Mouse (Mus musculus) stomach, embryonic 14.5 days (tissue): ENCODE results near the gene Foxg1. TPM values are rescaled to one million over a fixed set of nuclear protein-coding genes. Genes with fewer than 3 reads are reported as not detected.

Source experiments
- ATAC-seq: fragments of 200-750 bp; cut with Nextera tagmentation; 2 replicates; pipeline ENCODE4 v1.8.0; 2017; ENCODE audit warnings: low read depth, moderate TSS enrichment; ENCODE audit not compliant: insufficient number of reproducible peaks, insufficient read depth, low FRiP score
- H3K27ac ChIP-seq: fragments of 300-500 bp; sonication (generic); 2 replicates; pipeline ENCODE4 v1.5.1; 2014; ENCODE audit warnings: mild to moderate bottlenecking, low read length, moderate library complexity, mixed read lengths
- H3K27me3 ChIP-seq: fragments of 300-500 bp; sonication (generic); 2 replicates; pipeline ENCODE4 v1.6.1; 2014; ENCODE audit warnings: low read length, control low read depth, mixed read lengths; ENCODE audit not compliant: control insufficient read depth, insufficient read depth
- H3K36me3 ChIP-seq: fragments of 300-500 bp; sonication (generic); 2 replicates; pipeline ENCODE4 v1.6.1; 2014; ENCODE audit warnings: mild to moderate bottlenecking, control low read depth, low read length, moderate library complexity, mixed read lengths; ENCODE audit not compliant: control insufficient read depth, insufficient read depth
- H3K4me1 ChIP-seq: fragments of 300-500 bp; sonication (generic); 2 replicates; pipeline ENCODE4 v1.6.1; 2014; ENCODE audit warnings: low read length, control low read depth, mixed read lengths; ENCODE audit not compliant: control insufficient read depth, insufficient read depth
- H3K4me2 ChIP-seq: fragments of 300-500 bp; sonication (generic); replicated peaks from 2 replicates; pipeline ENCODE4 v1.6.1; 2014; ENCODE audit warnings: low read depth, low read length, control low read depth
- H3K4me3 ChIP-seq: fragments of 300-500 bp; sonication (generic); 2 replicates; pipeline ENCODE4 v1.5.1; 2014; ENCODE audit warnings: low read depth, low read length, control low read depth
- H3K9ac ChIP-seq: fragments of 300-500 bp; sonication (generic); replicated peaks from 2 replicates; pipeline ENCODE4 v1.6.1; 2014; ENCODE audit warnings: low read depth, mild to moderate bottlenecking, control low read depth, low read length, moderate library complexity, mixed read lengths
- H3K9me3 ChIP-seq: fragments of 300-500 bp; sonication (generic); 2 replicates; pipeline ENCODE4 v1.6.1; 2016; ENCODE audit warnings: low read depth, low read length, control low read depth; ENCODE audit not compliant: control insufficient read depth
- WGBS: fragments of 180-500 bp; shearing (Covaris S2); extraction: QIAGEN DNeasy Blood & Tissue Kit; methylation state at CpG from one replicate; pipeline ENCODE4 v1.1.7; 2014; 5-methylcytosine and 5-hydroxymethylcytosine counted together
- polyA plus RNA-seq: library from polyadenylated mRNA; unstranded; fragments of >200 nt; fragmentation: Nextera tagmentation; extraction: Ambion mirVana; gene quantifications from 2 replicates; pipeline ENCODE4 v1.2.1, GENCODE M21; 2014

Gene Foxg1
- polyA plus RNA-seq, 1 experiment from 2014 or later: not detected

DNA sequence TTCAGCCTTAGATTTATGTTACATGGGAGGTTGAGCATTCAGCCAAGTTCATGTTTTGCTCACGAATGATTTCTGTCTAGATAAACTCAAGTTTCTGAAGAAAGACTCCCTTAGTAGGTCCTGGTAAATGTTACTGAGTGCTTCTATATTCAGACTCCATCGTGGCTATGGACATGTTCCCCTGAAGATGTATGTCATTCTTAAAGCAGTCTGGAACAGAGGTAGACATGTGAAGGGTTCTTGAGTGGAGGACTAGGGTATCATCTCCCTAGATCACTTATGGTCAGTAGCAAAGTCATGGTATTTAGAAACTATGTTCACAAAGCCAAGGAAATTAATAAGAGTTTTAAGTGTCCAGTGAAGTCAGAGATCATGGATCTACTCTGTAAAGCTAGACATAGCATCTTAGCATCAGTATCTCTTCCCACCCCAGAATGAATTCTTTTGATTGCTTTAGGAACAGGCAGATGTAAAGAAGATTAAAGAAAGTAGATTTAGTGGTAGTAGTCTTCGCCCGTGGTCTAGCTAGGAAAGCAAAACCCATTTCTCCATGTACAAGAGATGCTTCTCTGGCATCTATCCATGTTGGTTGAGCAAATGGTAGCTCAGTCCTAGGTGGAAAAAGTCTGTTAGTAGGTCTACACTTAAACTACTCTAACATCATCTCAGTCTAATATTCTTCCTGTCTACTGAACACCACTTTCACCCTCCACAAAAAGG is 15.1 kb downstream of the Foxg1 start:
- 27% methylated on average over 4 of the region's 4 CpGs for WGBS
- H3K4me2 ChIP-seq: no peak overlapping the region
- peaks cover 6% of the 10 kb centered on the region; the same call in 1 of the 2 replicates for H3K4me1 ChIP-seq
- H3K4me3 ChIP-seq: no peak overlapping the region
- H3K36me3 ChIP-seq: no peaks in the 10 kb centered on the region
- no peak for ATAC-seq
- H3K27me3 ChIP-seq: peaks cover 57% of the 10 kb centered on the region
- H3K27ac ChIP-seq: no peak overlapping the region
- no peaks in the 10 kb centered on the region for H3K9me3 ChIP-seq
- H3K9ac ChIP-seq: no peak overlapping the region

DNA sequence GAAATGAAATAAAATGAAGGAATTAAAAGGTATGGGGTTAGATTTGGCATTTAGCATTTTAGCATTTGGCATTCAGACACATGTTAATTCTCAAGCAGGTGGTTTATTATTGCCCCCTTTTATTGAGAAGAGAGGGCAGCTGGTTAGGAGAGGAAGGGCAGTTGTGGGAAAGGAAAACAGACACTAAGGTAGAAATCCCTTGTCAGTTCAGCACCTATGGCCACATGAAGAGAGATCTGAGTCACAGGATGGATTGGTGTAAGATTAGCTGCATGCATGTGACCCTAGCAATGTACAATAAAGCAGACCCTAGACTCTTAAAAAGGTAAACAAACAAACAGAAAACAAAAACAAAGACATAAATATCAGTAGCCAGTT is 15.7 kb downstream of the Foxg1 start:
- peaks cover 54% of the 10 kb centered on the region for H3K27me3 ChIP-seq

DNA sequence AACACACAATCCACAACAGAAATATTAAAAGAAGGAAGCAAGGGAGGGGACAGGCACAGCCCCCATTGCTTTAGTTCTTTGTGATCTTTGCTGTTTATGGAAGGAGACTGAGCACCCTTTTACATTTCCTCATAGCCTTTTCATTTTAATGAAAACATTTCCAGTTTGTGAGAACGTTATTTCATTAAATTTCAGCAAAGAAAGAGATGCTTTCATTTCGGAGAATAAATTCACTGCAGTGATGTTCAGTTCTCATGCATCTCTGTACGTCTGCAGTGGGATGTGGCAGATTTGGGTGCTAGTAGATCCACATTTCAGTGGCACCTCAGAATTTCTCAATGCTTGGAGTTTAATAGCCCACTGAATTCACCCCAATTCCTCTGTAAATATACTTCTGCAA is 16.2 kb downstream of the Foxg1 start:
- no peak for ATAC-seq
- 28% methylated on average over 3 of the region's 3 CpGs for WGBS
- no peak overlapping the region for H3K4me3 ChIP-seq
- H3K9me3 ChIP-seq: no peaks in the 10 kb centered on the region
- no peak overlapping the region for H3K9ac ChIP-seq
- H3K36me3 ChIP-seq: no peaks in the 10 kb centered on the region
- H3K4me1 ChIP-seq: peaks cover 6% of the 10 kb centered on the region; the same call in 1 of the 2 replicates
- peaks cover 58% of the 10 kb centered on the region for H3K27me3 ChIP-seq
- no peak overlapping the region for H3K4me2 ChIP-seq
- H3K27ac ChIP-seq: no peak overlapping the region

More for the DNA sequence above, 15.7 kb downstream of the Foxg1 start:
- Histone ChIP-seq H3K9me3 (no peaks in the 10 kb centered on the region), H3K27ac (no peak overlapping the region), H3K4me2 (no peak overlapping the region), H3K9ac (no peak overlapping the region), H3K4me3 (no peak overlapping the region), H3K36me3 (no peaks in the 10 kb centered on the region), H3K4me1 (peaks cover 6% of the 10 kb centered on the region; the same call in 1 of the 2 replicates)
- ATAC-seq: no peak

DNA sequence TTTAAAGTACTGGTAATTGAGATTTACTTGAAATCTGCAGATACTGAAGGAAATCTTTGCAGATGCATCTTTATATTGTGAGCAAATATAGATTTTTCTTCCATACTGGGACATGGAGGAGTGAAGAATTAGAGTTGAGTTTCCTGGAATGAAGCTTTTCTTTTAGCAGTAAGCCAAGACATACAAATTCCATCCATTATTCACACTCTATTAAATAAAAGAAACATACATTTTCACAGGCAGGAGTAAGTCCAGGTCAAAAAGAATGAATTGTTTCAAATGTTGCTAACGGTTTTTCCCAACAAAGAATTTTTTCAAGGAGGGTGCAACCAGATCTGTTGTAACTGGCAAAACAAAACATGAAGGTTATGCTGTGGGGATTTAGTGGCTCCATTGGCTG is 17.2 kb downstream of the Foxg1 start:
- Histone ChIP-seq H3K36me3 (no peaks in the 10 kb centered on the region), H3K4me3 (no peak overlapping the region), H3K27ac (no peak overlapping the region), H3K4me1 (peaks cover 6% of the 10 kb centered on the region; the same call in 1 of the 2 replicates), H3K9ac (no peak overlapping the region), H3K9me3 (no peaks in the 10 kb centered on the region), H3K4me2 (no peak overlapping the region), H3K27me3 (peaks cover 56% of the 10 kb centered on the region)
- no peak for ATAC-seq
- 2% methylated on average over 1 of the region's 1 CpGs for WGBS

DNA sequence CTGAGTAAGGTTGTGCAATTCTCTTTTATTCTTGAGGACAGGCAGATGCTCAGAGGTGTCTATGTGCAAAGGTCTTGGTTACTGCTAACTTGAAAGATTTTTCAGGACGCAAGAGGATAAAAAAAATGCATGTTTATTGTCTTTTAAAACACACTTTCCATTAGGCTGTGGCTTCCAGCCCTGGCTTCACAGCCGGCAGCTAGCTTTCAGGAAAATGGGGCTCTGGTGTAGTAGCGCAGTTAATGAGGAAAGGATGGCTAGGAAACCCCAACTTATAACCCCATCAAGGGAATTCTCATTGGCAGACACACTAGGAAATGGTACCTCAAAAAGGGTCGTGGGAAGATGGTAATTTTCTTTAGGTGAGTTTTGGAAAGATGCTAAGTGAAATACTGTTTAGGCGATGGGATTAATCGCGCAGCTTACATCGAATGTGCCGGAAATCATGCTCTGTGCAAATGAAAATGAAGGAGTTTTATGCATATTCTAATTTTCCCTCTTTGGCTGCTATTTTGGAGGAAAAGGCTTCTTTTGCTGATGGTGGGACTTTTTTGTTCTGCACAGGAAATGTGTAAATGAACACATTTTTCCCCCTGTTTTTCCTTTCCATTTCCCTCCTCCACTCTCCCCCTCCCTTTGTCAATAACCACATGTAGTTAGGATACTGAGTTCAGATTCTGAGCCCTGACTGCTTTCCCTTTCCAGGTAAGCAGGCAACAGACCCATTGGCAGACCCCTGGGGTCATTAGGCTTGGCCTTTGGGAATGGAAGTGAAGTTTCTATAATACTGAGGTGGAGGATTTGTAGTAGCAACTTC is 17.8 kb downstream of the Foxg1 start:
- no peak for ATAC-seq
- H3K9ac ChIP-seq: no peak overlapping the region
- H3K4me2 ChIP-seq: no peak overlapping the region
- 0 out of 2 replicates have a peak overlapping the region, but pooled peaks have one; percentile 39 for H3K4me3 ChIP-seq
- H3K36me3 ChIP-seq: no peaks in the 10 kb centered on the region
- peaks cover 54% of the 10 kb centered on the region for H3K27me3 ChIP-seq
- H3K4me1 ChIP-seq: peaks cover 6% of the 10 kb centered on the region; the same call in 1 of the 2 replicates
- H3K27ac ChIP-seq: no peak overlapping the region
- 3% methylated on average over 9 of the region's 9 CpGs for WGBS
- no peaks in the 10 kb centered on the region for H3K9me3 ChIP-seq

DNA sequence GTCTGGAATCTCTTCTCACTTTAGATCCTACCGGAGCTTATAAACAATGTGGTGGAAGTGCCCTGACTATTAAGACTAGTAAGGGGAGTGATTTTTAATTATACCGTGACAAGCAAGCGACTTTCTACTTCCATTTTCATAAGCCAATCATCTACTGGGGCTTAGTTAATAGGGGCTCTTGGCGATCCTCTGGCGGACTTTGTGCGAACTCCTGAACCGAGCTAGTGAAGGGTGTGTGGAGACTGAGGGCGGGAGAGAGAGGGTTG is 18.3 kb downstream of the Foxg1 start:
- no peak overlapping the region for H3K27ac ChIP-seq
- H3K9ac ChIP-seq: no peak overlapping the region
- H3K9me3 ChIP-seq: no peaks in the 10 kb centered on the region
- ATAC-seq: peak; percentile 49; the same call in 1 of the 2 replicates
- H3K4me3 ChIP-seq: peak overlapping the region; percentile 39
- peaks cover 6% of the 10 kb centered on the region; the same call in 1 of the 2 replicates for H3K4me1 ChIP-seq
- H3K4me2 ChIP-seq: peak overlapping the region; percentile 69
- H3K27me3 ChIP-seq: peaks cover 53% of the 10 kb centered on the region
- H3K36me3 ChIP-seq: no peaks in the 10 kb centered on the region
- under 1% methylated on average over 8 of the region's 8 CpGs for WGBS

DNA sequence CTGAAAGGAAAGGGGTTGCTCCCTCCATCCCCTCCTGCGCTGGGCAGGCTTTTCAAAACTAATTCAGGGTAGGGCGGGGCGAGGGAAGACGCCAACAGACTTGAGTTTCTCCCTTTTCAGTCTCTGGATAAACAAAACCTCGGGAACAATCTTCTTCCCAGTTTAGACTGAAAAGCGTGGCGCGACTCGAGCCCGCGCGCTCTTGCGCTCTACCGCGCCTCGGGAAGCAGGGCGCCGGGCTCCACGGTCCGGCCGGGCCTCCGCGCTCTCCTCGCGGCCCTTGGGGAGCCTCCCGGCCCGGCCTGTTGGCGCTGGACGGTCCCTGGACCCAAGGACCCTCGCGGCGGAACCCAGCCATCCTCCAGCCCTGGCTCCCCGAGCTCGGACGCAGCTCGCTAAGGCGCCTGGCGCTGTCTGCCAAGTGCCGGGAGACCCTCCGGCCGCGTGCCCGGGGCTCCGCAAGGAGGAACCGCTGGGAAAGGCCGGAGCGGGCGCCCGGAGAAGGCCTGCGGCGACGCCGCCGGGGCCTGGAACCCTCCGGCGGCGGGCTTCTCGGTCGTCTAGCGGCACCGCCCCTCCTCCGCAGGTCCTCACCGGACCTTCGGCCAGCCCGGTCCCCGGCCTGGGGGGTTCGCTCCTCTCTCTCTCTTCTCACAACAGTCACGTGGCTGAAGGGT is 18.8 kb downstream of the Foxg1 start:
- H3K27ac ChIP-seq: no peak overlapping the region
- no peaks in the 10 kb centered on the region for H3K36me3 ChIP-seq
- peaks cover 6% of the 10 kb centered on the region; the same call in 1 of the 2 replicates for H3K4me1 ChIP-seq
- H3K9ac ChIP-seq: no peak overlapping the region; the same call in 1 of the 2 replicates
- H3K9me3 ChIP-seq: no peaks in the 10 kb centered on the region
- ATAC-seq: peak; percentile 74
- H3K4me3 ChIP-seq: peak overlapping the region; percentile 39
- H3K4me2 ChIP-seq: peak overlapping the region; percentile 69
- peaks cover 53% of the 10 kb centered on the region for H3K27me3 ChIP-seq
- under 1% methylated on average over 67 of the region's 68 CpGs for WGBS

DNA sequence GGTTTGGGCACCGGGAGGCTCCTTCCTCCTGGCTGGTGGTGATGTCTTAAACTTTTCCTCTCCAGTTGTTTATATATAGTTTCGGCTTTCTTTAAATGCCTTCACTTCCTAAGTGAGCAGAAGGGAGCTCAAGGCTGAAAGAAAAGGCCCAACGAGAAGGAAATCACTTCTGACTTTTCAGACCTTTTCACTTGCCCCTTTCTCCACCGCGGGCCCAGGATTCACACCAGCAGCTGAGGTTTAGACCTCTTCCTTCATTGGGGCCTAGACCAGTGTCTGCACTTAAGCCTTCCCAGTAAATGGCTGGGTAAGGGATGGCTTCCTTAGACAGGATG is 19.3 kb downstream of the Foxg1 start:
- WGBS: 0% methylated on average over 5 of the region's 5 CpGs

More for the DNA sequence above, 19.3 kb downstream of the Foxg1 start:
- Histone ChIP-seq H3K27ac (no peak overlapping the region), H3K9me3 (no peaks in the 10 kb centered on the region), H3K4me2 (peak overlapping the region; percentile 69), H3K4me3 (peak overlapping the region; percentile 39), H3K27me3 (peaks cover 51% of the 10 kb centered on the region), H3K36me3 (no peaks in the 10 kb centered on the region), H3K4me1 (peaks cover 6% of the 10 kb centered on the region; the same call in 1 of the 2 replicates), H3K9ac (no peak overlapping the region)
- no peak for ATAC-seq
